Mouse (Mus musculus) brain, embryonic 14.5 days (tissue): ENCODE data around the gene Ttyh2.

ENCODE experiments used
- CTCF ChIP-seq: fragments of 200-500 bp; IDR thresholded peaks from 2 replicates; pipeline ENCODE4 v1.5.1; 2012; ENCODE audit warnings: inconsistent platforms, mild to moderate bottlenecking, moderate library complexity, borderline replicate concordance; ENCODE audit not compliant: insufficient read depth, insufficient read length; ENCODE audit errors: extremely low read depth
- POLR2A ChIP-seq: fragments of 200-500 bp; IDR thresholded peaks from 2 replicates; pipeline ENCODE4 v1.6.1; 2012; ENCODE audit warnings: mild to moderate bottlenecking, inconsistent platforms, borderline replicate concordance; ENCODE audit not compliant: poor library complexity, insufficient read depth, insufficient read length, severe bottlenecking; ENCODE audit errors: extremely low read depth

- TF ChIP-seq CTCF (no peak), POLR2A (no peak)
Observed at GRCm38 (mm10) chr11:114741451-114741850, 66.2 kb downstream of the Ttyh2 start.
